Mouse (Mus musculus) hindbrain, embryonic 15.5 days (tissue): ENCODE measurements around the gene Neu3. TPM values are rescaled to one million over a fixed set of nuclear protein-coding genes. Genes with fewer than 3 reads are reported as not detected.
"Not testable (repeated sequence)": the region's sequence is repeated elsewhere in the genome, so short reads cannot be mapped to it uniquely, and the experiment has no call there.

Experiments
- ATAC-seq: fragments of 200-750 bp; cut with Nextera tagmentation; 2 replicates; pipeline ENCODE4 v1.8.0; 2017; ENCODE audit warnings: low read depth, moderate number of reproducible peaks, moderate TSS enrichment; ENCODE audit not compliant: low FRiP score
- H3K27ac ChIP-seq: fragments of 300-500 bp; sonication (generic); replicated peaks from 2 replicates; pipeline ENCODE4 v1.5.1; 2015; ENCODE audit warnings: mild to moderate bottlenecking, inconsistent platforms
- H3K27me3 ChIP-seq: fragments of 300-500 bp; sonication (generic); 2 replicates; pipeline ENCODE4 v1.6.1; 2015; ENCODE audit warnings: control low read depth, inconsistent platforms
- H3K36me3 ChIP-seq: fragments of 300-500 bp; sonication (generic); 2 replicates; pipeline ENCODE4 v1.6.1; 2015; ENCODE audit warnings: control low read depth, inconsistent platforms
- H3K4me1 ChIP-seq: fragments of 300-500 bp; sonication (generic); replicated peaks from 2 replicates; pipeline ENCODE4 v1.6.1; 2015; ENCODE audit warnings: control low read depth, inconsistent platforms
- H3K4me2 ChIP-seq: fragments of 300-500 bp; sonication (generic); 2 replicates; pipeline ENCODE4 v1.6.1; 2015; ENCODE audit warnings: moderate library complexity, mild to moderate bottlenecking, inconsistent platforms
- H3K4me3 ChIP-seq: fragments of 300-500 bp; sonication (generic); 2 replicates; pipeline ENCODE4 v1.5.1; 2015; ENCODE audit warnings: mild to moderate bottlenecking, inconsistent platforms
- H3K9ac ChIP-seq: fragments of 300-500 bp; sonication (generic); 2 replicates; pipeline ENCODE4 v1.6.1; 2015; ENCODE audit warnings: inconsistent platforms
- H3K9me3 ChIP-seq: fragments of 300-500 bp; sonication (generic); 2 replicates; pipeline ENCODE4 v1.6.1; 2016; ENCODE audit warnings: control low read depth, inconsistent platforms
- WGBS: fragments of 180-500 bp; shearing (Covaris S2); methylation state at CpG from one replicate; pipeline ENCODE4 v1.1.7; 2015; 5-methylcytosine and 5-hydroxymethylcytosine counted together
- polyA plus RNA-seq: library from polyadenylated mRNA; unstranded; fragments of >200 nt; fragmentation: Nextera tagmentation; extraction: Ambion mirVana; gene quantifications from 2 replicates; pipeline ENCODE4 v1.2.1, GENCODE M21; 2015

Gene Neu3
- polyA plus RNA-seq, 1 experiment from 2014 or later: 1.6 TPM

DNA sequence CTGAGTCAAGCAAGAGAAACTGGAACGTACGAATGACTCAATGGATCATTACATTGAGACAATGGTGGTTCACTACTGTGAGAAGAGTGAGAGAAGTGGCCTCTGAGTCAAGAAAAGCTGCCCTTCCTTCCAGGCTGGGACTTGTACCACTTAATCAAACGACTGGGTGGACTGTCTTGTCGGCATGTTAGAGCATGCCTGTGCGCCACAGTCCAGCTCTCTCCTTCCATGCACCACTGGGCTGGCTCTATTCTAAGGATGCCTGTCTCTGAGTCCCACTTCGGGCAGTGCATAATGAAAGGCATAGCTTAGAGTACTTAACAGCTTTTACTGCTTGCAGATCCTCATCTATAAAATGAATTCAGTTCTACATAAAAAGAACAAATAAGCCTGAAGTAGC is 2.1 kb downstream of the Neu3 start:
- no peaks in the 10 kb centered on the region for H3K27me3 ChIP-seq
- 62% methylated on average over 6 of the region's 6 CpGs for WGBS
- no peak overlapping the region for H3K27ac ChIP-seq
- no peaks in the 10 kb centered on the region for H3K9me3 ChIP-seq
- no peak for ATAC-seq
- H3K4me2 ChIP-seq: no peak overlapping the region
- no peaks in the 10 kb centered on the region for H3K36me3 ChIP-seq
- no peaks in the 10 kb centered on the region; the same call in 1 of the 2 replicates for H3K4me1 ChIP-seq
- H3K9ac ChIP-seq: no peak overlapping the region
- no peak overlapping the region for H3K4me3 ChIP-seq

DNA sequence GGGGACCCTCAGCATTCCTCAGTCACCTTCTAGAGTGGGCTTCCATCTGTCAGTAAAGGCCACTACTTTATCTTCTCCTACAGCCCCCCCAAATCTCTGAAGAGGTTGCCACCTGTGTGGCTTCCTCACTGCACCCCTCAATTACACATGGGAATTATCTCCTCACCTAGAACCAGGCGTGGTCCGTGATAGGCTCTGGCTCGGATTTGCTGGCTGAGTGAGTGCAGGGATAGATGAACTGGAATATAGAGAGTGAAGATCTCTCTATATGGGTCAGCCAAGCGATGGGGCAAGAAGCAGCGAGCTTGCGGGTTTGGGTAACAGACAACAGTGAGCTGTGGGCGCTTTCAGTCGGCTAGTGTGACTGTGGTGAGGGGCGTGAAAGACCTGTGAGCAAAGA is 2.7 kb downstream of the Neu3 start:
- H3K4me1 ChIP-seq: no peaks in the 10 kb centered on the region; the same call in 1 of the 2 replicates
- no peaks in the 10 kb centered on the region for H3K9me3 ChIP-seq
- no peak overlapping the region for H3K9ac ChIP-seq
- H3K4me2 ChIP-seq: no peak overlapping the region
- no peak for ATAC-seq
- H3K27me3 ChIP-seq: no peaks in the 10 kb centered on the region
- whole genome bisulfite sequencing: 90% methylated on average over 9 of the region's 9 CpGs
- H3K27ac ChIP-seq: no peak overlapping the region
- no peak overlapping the region for H3K4me3 ChIP-seq
- H3K36me3 ChIP-seq: no peaks in the 10 kb centered on the region

DNA sequence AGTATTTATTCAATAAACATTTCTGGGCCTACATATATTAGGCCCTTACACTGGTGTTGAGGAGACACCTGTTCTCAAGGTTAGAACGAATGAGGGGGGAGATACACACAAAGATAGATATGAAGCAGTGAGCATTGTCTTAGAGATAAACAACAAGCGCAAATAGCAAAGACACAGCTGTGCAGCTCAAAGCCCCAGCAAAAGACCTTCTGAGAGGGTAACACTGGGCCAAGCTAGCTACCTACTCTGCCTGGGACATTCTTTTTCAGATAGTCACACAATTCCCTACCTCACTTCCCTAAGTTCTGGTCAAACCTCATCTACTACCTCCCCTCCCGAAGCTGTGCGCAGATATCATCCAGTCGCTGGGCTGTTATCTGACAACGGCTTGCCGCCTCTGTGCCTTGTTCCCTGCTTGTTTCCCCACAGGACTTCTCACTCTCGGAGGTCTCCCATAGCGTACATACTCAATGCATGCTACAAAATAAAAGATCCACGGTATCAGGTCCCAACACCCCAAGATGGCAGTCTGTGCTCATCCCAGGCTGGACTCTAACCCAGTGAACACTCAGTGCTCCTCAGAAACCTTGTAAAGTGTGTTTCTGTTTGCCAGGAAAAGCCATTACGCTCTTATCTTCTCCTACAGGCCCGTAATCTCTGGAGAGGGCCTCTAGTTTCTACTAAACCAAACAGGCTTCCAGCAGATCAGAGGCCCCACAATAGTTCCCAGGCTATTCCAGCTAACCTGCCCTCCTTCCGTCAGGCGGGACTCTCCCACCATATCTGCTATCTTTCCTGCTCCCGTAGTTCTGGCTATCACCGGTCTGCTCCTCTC is 3.4 kb downstream of the Neu3 start:
- H3K27ac ChIP-seq: no peak overlapping the region
- H3K4me3 ChIP-seq: no peak overlapping the region
- H3K9ac ChIP-seq: no peak overlapping the region
- H3K9me3 ChIP-seq: no peaks in the 10 kb centered on the region
- ATAC-seq: no peak
- no peaks in the 10 kb centered on the region for H3K36me3 ChIP-seq
- no peaks in the 10 kb centered on the region for H3K27me3 ChIP-seq
- 87% methylated on average over 16 of the region's 16 CpGs for WGBS
- H3K4me2 ChIP-seq: no peak overlapping the region
- H3K4me1 ChIP-seq: no peaks in the 10 kb centered on the region; the same call in 1 of the 2 replicates

DNA sequence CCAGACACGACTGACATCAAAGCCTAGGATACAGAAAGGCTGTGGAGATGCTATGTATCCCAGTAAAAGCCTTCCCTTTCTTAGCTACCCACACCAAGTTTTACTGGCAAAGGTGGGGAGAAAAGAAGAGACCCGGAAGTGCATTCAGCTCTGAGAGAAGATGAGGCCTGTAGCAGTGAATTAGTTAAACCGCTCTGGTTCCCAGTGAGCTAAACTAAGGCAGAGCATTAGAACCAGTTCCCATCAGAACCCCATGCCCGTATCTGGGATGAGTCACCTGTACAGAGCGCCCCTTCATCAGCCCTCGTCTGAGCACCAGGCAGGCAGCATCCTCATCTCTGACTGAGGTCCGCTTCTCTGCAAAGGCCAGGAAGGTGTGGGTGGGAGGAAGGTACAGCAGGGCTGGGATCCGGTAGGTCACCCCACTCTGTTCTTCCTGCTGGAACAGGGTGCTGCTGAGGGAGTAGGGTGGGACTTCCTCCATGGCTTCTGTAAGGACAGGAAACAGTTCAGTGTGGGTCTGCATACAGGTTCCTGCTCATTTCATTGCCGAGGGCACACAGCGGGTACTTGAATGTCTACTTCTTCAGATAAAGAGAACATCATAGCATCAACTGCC is 5.1 kb downstream of the Neu3 start:
- WGBS: 86% methylated on average over 10 of the region's 10 CpGs
- H3K4me2 ChIP-seq: no peak overlapping the region
- no peak overlapping the region for H3K27ac ChIP-seq
- no peak for ATAC-seq
- no peaks in the 10 kb centered on the region; the same call in 1 of the 2 replicates for H3K4me1 ChIP-seq
- no peak overlapping the region for H3K9ac ChIP-seq
- no peaks in the 10 kb centered on the region for H3K27me3 ChIP-seq
- no peaks in the 10 kb centered on the region for H3K36me3 ChIP-seq
- H3K4me3 ChIP-seq: no peak overlapping the region
- no peaks in the 10 kb centered on the region for H3K9me3 ChIP-seq

DNA sequence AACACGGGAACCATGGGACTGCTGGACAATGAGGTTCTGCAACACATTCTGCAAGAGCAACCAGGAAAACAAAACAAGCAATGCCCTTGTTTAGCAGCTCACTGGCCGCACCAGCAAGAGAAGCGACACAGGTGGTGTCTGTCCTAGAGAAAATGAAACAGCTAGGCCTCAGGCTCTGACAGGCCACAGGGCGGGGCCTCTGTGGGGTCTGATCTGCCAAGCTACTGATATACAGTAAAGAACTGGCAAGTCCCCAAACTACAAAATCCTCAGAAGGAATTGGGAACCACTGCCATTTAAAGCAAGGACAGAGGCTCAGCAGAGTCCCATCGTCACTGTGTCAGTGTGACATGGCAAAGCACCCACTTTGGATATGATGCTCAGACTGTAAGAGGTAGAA is 5.8 kb downstream of the Neu3 start:
- 89% methylated on average over 5 of the region's 5 CpGs for WGBS

DNA sequence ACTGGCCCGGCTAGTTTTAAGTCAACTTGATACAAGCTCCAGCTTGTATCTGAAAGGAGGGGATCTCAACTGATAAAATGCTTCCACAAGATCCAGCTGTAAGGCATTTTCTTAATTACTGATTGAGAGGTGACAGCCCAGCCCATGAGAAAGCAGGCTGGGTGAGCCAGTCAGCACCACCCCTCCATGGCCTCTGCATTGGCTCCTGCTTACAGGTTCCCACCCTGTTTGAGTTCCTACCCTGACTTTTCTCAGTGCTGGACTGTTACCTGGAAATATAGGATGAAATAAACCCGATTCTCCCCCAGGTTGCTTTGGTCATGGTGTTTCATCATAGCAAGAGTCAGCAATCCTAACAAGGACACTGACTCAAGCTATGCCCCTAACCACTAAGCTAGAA is 6.3 kb downstream of the Neu3 start:
- H3K27me3 ChIP-seq: no peaks in the 10 kb centered on the region
- 97% methylated on average over 2 of the region's 2 CpGs for WGBS
- H3K9ac ChIP-seq: no peak overlapping the region
- no peaks in the 10 kb centered on the region for H3K9me3 ChIP-seq
- no peak overlapping the region for H3K4me2 ChIP-seq
- no peaks in the 10 kb centered on the region for H3K36me3 ChIP-seq
- no peaks in the 10 kb centered on the region for H3K4me1 ChIP-seq
- no peak for ATAC-seq
- no peak overlapping the region for H3K4me3 ChIP-seq
- H3K27ac ChIP-seq: no peak overlapping the region

More for the DNA sequence above, 5.8 kb downstream of the Neu3 start:
- Histone ChIP-seq H3K27me3 (no peaks in the 10 kb centered on the region), H3K4me1 (no peaks in the 10 kb centered on the region; the same call in 1 of the 2 replicates), H3K36me3 (no peaks in the 10 kb centered on the region), H3K4me3 (no peak overlapping the region), H3K9ac (no peak overlapping the region), H3K27ac (no peak overlapping the region), H3K4me2 (no peak overlapping the region), H3K9me3 (no peaks in the 10 kb centered on the region)
- no peak for ATAC-seq

DNA sequence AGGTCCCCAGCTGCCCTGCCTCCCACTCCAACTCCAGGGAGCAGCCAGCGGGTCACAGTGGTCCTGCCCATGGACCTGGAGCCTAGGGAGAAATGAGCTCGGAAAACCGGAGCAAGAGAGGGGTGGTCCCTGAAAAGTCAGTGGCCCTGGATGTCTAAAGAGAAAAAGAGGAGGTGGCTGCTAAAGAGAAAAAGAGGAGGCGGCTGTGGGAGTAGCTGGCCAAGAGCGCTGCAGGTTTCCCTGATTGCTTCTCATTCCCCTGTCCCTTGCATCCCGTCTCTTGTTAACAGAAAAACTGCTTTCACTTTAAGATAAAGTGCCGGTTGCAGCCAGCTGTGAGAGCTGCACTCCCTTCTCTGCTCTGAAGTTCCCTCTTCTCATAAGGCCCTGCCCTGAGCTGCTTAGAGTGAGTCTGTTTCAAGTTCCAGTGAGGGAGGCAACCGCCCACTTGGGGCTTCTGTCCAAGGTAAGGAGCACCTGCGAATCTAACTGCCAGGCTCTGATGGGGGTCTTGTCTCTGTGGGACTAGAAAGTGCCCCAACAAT is 10.0 kb downstream of the Neu3 start:
- WGBS: 25% methylated on average over 9 of the region's 9 CpGs

DNA sequence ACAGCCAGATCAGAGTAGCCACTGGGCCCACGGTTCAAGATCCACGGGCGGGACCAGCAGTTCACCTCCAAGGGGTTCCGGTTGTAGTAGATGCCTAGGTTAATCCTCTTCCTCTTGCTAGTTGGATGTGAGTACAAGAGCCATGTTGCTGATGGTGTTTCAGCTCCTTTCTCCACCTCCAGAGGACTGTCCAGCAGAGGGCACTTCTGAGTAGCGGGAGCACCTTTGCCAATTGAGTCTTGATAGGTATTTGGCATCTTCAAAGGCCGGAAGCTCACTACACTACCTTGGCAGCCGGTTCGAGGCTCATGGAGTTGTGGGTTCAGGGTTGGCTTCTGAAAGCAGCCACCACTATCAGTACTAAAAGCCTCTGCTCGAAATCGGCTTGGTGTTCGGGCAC is 14.8 kb downstream of the Neu3 start:
- no peak overlapping the region for H3K27ac ChIP-seq
- no peak overlapping the region for H3K9ac ChIP-seq
- no peaks in the 10 kb centered on the region for H3K4me1 ChIP-seq
- H3K4me2 ChIP-seq: no peak overlapping the region
- H3K27me3 ChIP-seq: no peaks in the 10 kb centered on the region
- H3K9me3 ChIP-seq: no peaks in the 10 kb centered on the region
- 88% methylated on average over 11 of the region's 11 CpGs for WGBS
- H3K4me3 ChIP-seq: no peak overlapping the region
- no peak for ATAC-seq
- peaks cover 4% of the 10 kb centered on the region; the same call in 1 of the 2 replicates for H3K36me3 ChIP-seq

More for the DNA sequence above, 10.0 kb downstream of the Neu3 start:
- not testable (repeated sequence) for H3K9me3 ChIP-seq, H3K36me3 ChIP-seq, H3K27me3 ChIP-seq, H3K4me2 ChIP-seq, ATAC-seq, H3K4me1 ChIP-seq, H3K27ac ChIP-seq, H3K4me3 ChIP-seq, H3K9ac ChIP-seq

DNA sequence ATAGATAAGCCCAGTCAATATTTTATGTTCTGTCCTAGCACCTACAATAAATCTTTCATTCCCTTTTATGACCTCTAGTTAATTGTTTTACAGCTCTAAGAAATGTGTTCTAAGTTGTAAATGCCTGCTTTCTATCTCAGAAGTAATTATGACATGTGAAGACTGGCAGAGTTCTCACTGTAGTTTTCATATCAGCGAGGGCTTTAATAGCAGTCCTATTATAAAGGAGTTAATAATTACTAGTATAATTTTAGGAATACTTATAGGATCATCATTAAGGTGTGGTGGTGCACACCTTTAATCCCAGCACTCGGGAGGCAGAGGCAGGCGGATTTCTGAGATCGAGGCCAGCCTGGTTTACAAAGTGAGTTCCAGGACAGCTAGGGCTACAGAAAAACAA is 16.6 kb downstream of the Neu3 start:
- 97% methylated on average over 4 of the region's 4 CpGs for WGBS
- H3K4me3 ChIP-seq: no peak overlapping the region
- H3K9me3 ChIP-seq: no peaks in the 10 kb centered on the region
- peaks cover 4% of the 10 kb centered on the region; the same call in 1 of the 2 replicates for H3K36me3 ChIP-seq
- H3K27me3 ChIP-seq: no peaks in the 10 kb centered on the region
- H3K27ac ChIP-seq: no peak overlapping the region
- H3K4me2 ChIP-seq: no peak overlapping the region
- no peak overlapping the region for H3K9ac ChIP-seq
- ATAC-seq: no peak
- H3K4me1 ChIP-seq: no peaks in the 10 kb centered on the region

DNA sequence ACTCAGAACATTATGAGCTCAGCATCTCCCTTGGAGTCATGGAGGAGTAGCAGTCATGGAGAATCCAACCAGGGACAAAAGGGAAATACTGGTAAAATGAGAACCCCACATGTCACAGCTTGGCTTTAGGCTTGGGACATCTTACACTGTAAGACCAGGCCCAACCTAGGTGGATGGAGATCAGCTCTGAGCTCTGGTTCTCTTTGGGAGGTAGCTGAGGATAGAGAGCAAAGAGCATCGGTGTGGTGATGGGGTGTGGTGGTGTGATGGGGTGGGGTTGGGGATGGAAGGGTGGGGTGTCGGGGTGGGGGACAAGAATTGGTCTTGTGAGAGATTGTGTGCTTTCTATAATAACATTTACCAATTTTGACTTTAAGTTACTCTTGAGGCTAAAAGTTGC is 17.4 kb downstream of the Neu3 start:
- H3K4me1 ChIP-seq: no peaks in the 10 kb centered on the region
- no peak for ATAC-seq
- H3K36me3 ChIP-seq: peaks cover 4% of the 10 kb centered on the region; the same call in 1 of the 2 replicates
- H3K27me3 ChIP-seq: no peaks in the 10 kb centered on the region
- WGBS: 91% methylated on average over 2 of the region's 2 CpGs
- H3K4me2 ChIP-seq: no peak overlapping the region
- no peak overlapping the region for H3K9ac ChIP-seq
- no peaks in the 10 kb centered on the region for H3K9me3 ChIP-seq
- no peak overlapping the region for H3K4me3 ChIP-seq
- H3K27ac ChIP-seq: no peak overlapping the region

DNA sequence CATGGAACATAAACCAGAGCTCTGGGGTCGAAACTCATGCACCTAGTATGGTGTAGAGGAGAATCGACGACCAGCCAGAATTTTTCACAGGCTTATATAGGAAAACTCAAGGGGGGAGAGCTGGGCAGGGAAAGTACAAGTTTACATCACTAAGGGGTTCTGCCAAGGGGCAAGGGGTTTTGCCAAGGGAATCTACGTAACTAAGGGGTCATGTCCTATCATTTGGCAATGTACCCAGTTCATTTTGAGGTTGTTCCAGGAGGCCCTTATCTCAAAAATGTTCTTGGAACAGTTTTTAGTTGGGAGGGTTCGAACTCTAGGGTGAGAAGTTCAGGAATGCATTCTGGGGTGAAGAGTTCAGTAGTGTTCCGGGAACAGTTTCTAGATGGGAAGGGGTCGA is 21.2 kb downstream of the Neu3 start:
- not testable (repeated sequence) for H3K4me1 ChIP-seq, H3K9ac ChIP-seq, H3K9me3 ChIP-seq, H3K27ac ChIP-seq, ATAC-seq, H3K4me3 ChIP-seq, H3K4me2 ChIP-seq, H3K27me3 ChIP-seq, H3K36me3 ChIP-seq
- WGBS: 88% methylated on average over 7 of the region's 7 CpGs

DNA sequence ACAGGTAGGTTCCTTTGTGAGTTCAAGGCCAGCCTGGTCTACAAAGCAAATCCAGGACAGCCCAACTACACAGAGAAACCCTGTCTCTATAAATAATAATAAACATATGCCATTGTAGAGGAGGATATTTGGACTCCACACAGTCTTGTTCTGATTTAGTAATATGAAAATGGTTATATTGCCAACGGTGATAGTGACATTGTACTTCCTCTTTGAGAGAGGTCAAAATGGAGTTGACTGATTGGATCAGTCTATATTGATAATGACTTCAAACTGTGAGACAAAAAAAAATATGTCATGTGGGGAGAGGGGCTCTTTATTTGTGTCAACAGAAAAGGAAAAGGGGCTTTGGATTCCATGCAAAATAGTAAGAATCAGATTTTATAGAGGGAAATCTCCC is 22.9 kb downstream of the Neu3 start:
- Histone ChIP-seq H3K4me2 (no peak overlapping the region), H3K9ac (no peak overlapping the region), H3K9me3 (no peaks in the 10 kb centered on the region), H3K27me3 (no peaks in the 10 kb centered on the region), H3K4me1 (no peaks in the 10 kb centered on the region), H3K4me3 (no peak overlapping the region), H3K36me3 (no peaks in the 10 kb centered on the region), H3K27ac (no peak overlapping the region)
- ATAC-seq: no peak
- 82% methylated on average over 1 of the region's 1 CpGs for WGBS
